Mouse (Mus musculus) ovary, postnatal 10 days (tissue): ENCODE data around the gene Gm5134.

Source experiments
- DNase-seq: peaks from one replicate; pipeline ENCODE4 v3.0.0; 2022; ENCODE audit warnings: low spot score

Gene Gm5134

GRCm38 (mm10) chr10:75939481-75940234 is 14.7 kb upstream of the Gm5134 start:
- no peak for DNase-seq

GRCm38 (mm10) chr10:75940520-75940919 is 13.8 kb upstream of the Gm5134 start, which contains the start of gene Gm867:
TSS of gene Gm867 (minus strand) at chr10:75940672.
- no peak for DNase-seq

- no peak for DNase-seq
Observed at GRCm38 (mm10) chr10:75941042-75941824, 13.1 kb upstream of the Gm5134 start.

- no peak for DNase-seq
Observed at GRCm38 (mm10) chr10:75942736-75943477, 11.4 kb upstream of the Gm5134 start, which contains the start of gene Vpreb3. TSS of gene Vpreb3 (plus strand) at chr10:75943057.

GRCm38 (mm10) chr10:75944066-75944772 is 10.1 kb upstream of the Gm5134 start:
- DNase-seq: no peak

GRCm38 (mm10) chr10:75945213-75945612 is 9.1 kb upstream of the Gm5134 start:
- DNase-seq: no peak

- no peak for DNase-seq
Observed at GRCm38 (mm10) chr10:75945896-75946295, 8.4 kb upstream of the Gm5134 start.

GRCm38 (mm10) chr10:75948079-75948478 is 6.2 kb upstream of the Gm5134 start:
- no peak for DNase-seq

- DNase-seq: no peak
Observed at GRCm38 (mm10) chr10:75949053-75950045, 5.0 kb upstream of the Gm5134 start.

- DNase-seq: no peak
Observed at GRCm38 (mm10) chr10:75950791-75951210, 3.5 kb upstream of the Gm5134 start.

- DNase-seq: no peak
Observed at GRCm38 (mm10) chr10:75951424-75952050, 2.8 kb upstream of the Gm5134 start.

- no peak for DNase-seq
Observed at GRCm38 (mm10) chr10:75973846-75974245, 19.5 kb downstream of the Gm5134 start.

GRCm38 (mm10) chr10:75975216-75975615 is 20.9 kb downstream of the Gm5134 start:
- DNase-seq: no peak

- no peak for DNase-seq
Observed at GRCm38 (mm10) chr10:75978119-75978834, 24.0 kb downstream of the Gm5134 start.

- no peak for DNase-seq
Observed at GRCm38 (mm10) chr10:75978835-75979157, 24.5 kb downstream of the Gm5134 start.

- DNase-seq: no peak
Observed at GRCm38 (mm10) chr10:75979432-75979831, 25.1 kb downstream of the Gm5134 start.

- DNase-seq: no peak
Observed at GRCm38 (mm10) chr10:75990430-75991042, 36.2 kb downstream of the Gm5134 start.

GRCm38 (mm10) chr10:75993616-75994240 is 39.4 kb downstream of the Gm5134 start:
- no peak for DNase-seq
